Mouse (Mus musculus) ES-E14 (cell line): ENCODE data around the gene Hoxa3.

Experiments used
- CHD2 ChIP-seq: IDR thresholded peaks from 2 replicates; pipeline ENCODE4 v1.6.1; 2014; ENCODE audit warnings: mild to moderate bottlenecking, low read depth, low read length, inconsistent platforms
- HCFC1 ChIP-seq: IDR thresholded peaks from 2 replicates; pipeline ENCODE4 v1.6.1; 2012; ENCODE audit warnings: low read length, inconsistent platforms, borderline replicate concordance; ENCODE audit not compliant: insufficient read depth
- MAFK ChIP-seq: IDR thresholded peaks from 2 replicates; pipeline ENCODE4 v1.6.1; 2014; ENCODE audit warnings: mild to moderate bottlenecking, low read depth, low read length, inconsistent platforms; ENCODE audit not compliant: insufficient read depth

- no peak for TF ChIP-seq CHD2
- no peak for TF ChIP-seq MAFK
- no peak for TF ChIP-seq HCFC1
Measured at GRCm38 (mm10) chr6:52251177-52251879, 38.2 kb upstream of the Hoxa3 start.
